Mouse (Mus musculus) neural tube, embryonic 12.5 days (tissue): Measurements from ENCODE around the gene Dclk2. TPM values are rescaled to one million over a fixed set of nuclear protein-coding genes. Genes with fewer than 3 reads are reported as not detected.

Experiments
- ATAC-seq: fragments of 200-750 bp; cut with Nextera tagmentation; 2 replicates; pipeline ENCODE4 v1.8.0; 2017; ENCODE audit warnings: low read depth, mild to moderate bottlenecking, moderate TSS enrichment, moderate library complexity; ENCODE audit not compliant: low FRiP score
- H3K27ac ChIP-seq: fragments of 300-500 bp; sonication (generic); 2 replicates; pipeline ENCODE4 v1.5.1; 2016
- H3K27me3 ChIP-seq: fragments of 300-500 bp; sonication (generic); replicated peaks from 2 replicates; pipeline ENCODE4 v1.6.1; 2016; ENCODE audit warnings: mild to moderate bottlenecking
- H3K36me3 ChIP-seq: fragments of 300-500 bp; sonication (generic); 2 replicates; pipeline ENCODE4 v1.6.1; 2016; ENCODE audit warnings: mild to moderate bottlenecking
- H3K4me1 ChIP-seq: fragments of 300-500 bp; sonication (generic); 2 replicates; pipeline ENCODE4 v1.6.1; 2016
- H3K4me2 ChIP-seq: fragments of 300-500 bp; sonication (generic); replicated peaks from 2 replicates; pipeline ENCODE4 v1.6.1; 2016; ENCODE audit warnings: mild to moderate bottlenecking
- H3K4me3 ChIP-seq: fragments of 300-500 bp; sonication (generic); 2 replicates; pipeline ENCODE4 v1.5.1; 2016
- H3K9ac ChIP-seq: fragments of 300-500 bp; sonication (generic); 2 replicates; pipeline ENCODE4 v1.6.1; 2016; ENCODE audit warnings: mild to moderate bottlenecking
- H3K9me3 ChIP-seq: fragments of 300-500 bp; sonication (generic); 2 replicates; pipeline ENCODE4 v1.6.1; 2016; ENCODE audit warnings: mild to moderate bottlenecking
- WGBS: fragments of 180-500 bp; shearing (Covaris S2); methylation state at CpG from one replicate; pipeline ENCODE4 v1.1.7; 2016; 5-methylcytosine and 5-hydroxymethylcytosine counted together
- polyA plus RNA-seq: library from polyadenylated mRNA; unstranded; fragments of >200 nt; fragmentation: Nextera tagmentation; extraction: Ambion mirVana; gene quantifications from 2 replicates; pipeline ENCODE4 v1.2.1, GENCODE M21; 2016

Gene Dclk2
- polyA plus RNA-seq, 1 experiment from 2014 or later, result 67.0 TPM

- Histone ChIP-seq H3K36me3 (peaks cover 18% of the 10 kb centered on the region), H3K27me3 (no peaks in the 10 kb centered on the region), H3K27ac (no peak overlapping the region), H3K4me3 (no peak overlapping the region), H3K9ac (no peak overlapping the region), H3K9me3 (no peaks in the 10 kb centered on the region), H3K4me2 (no peak overlapping the region), H3K4me1 (no peaks in the 10 kb centered on the region)
- ATAC-seq, result no peak
- 63% methylated on average over 2 of the region's 2 CpGs for WGBS
Measured at GRCm38 (mm10) chr3:86809646-86810045, 111.0 kb downstream of the Dclk2 start.

- H3K27ac ChIP-seq, result no peak overlapping the region
Measured at GRCm38 (mm10) chr3:86809199-86809598, 111.5 kb downstream of the Dclk2 start.

GRCm38 (mm10) chr3:86807750-86808467, 112.7 kb downstream of the Dclk2 start:
- no peak for ATAC-seq
- no peak overlapping the region for H3K27ac ChIP-seq
- H3K36me3 ChIP-seq, result peaks cover 22% of the 10 kb centered on the region
- no peak overlapping the region for H3K4me3 ChIP-seq
- 81% methylated on average over 14 of the region's 14 CpGs for WGBS
- no peaks in the 10 kb centered on the region for H3K4me1 ChIP-seq
- H3K4me2 ChIP-seq, result no peak overlapping the region
- no peaks in the 10 kb centered on the region for H3K27me3 ChIP-seq
- no peak overlapping the region for H3K9ac ChIP-seq
- H3K9me3 ChIP-seq, result no peaks in the 10 kb centered on the region

More at GRCm38 (mm10) chr3:86809199-86809598, 111.5 kb downstream of the Dclk2 start:
- 85% methylated on average over 9 of the region's 9 CpGs for WGBS
- Histone ChIP-seq H3K27me3 (no peaks in the 10 kb centered on the region), H3K9me3 (no peaks in the 10 kb centered on the region), H3K4me3 (no peak overlapping the region), H3K36me3 (peaks cover 21% of the 10 kb centered on the region), H3K9ac (no peak overlapping the region), H3K4me1 (no peaks in the 10 kb centered on the region), H3K4me2 (no peak overlapping the region)
- ATAC-seq, result no peak

- no peak overlapping the region for H3K27ac ChIP-seq
- H3K4me1 ChIP-seq, result peaks cover 3% of the 10 kb centered on the region; the same call in 1 of the 2 replicates
- H3K36me3 ChIP-seq, result peaks cover 22% of the 10 kb centered on the region
Measured at GRCm38 (mm10) chr3:86806834-86807233, 113.8 kb downstream of the Dclk2 start.

GRCm38 (mm10) chr3:86804265-86804664, 116.4 kb downstream of the Dclk2 start:
- H3K4me1 ChIP-seq, result peaks cover 6% of the 10 kb centered on the region; the same call in 1 of the 2 replicates
- H3K4me2 ChIP-seq, result no peak overlapping the region
- WGBS, result 94% methylated on average over 9 of the region's 9 CpGs
- H3K4me3 ChIP-seq, result no peak overlapping the region
- no peak for ATAC-seq
- H3K27me3 ChIP-seq, result no peaks in the 10 kb centered on the region
- no peak overlapping the region for H3K27ac ChIP-seq
- peaks cover 25% of the 10 kb centered on the region for H3K36me3 ChIP-seq
- H3K9me3 ChIP-seq, result no peaks in the 10 kb centered on the region
- H3K9ac ChIP-seq, result no peak overlapping the region

More at GRCm38 (mm10) chr3:86806834-86807233, 113.8 kb downstream of the Dclk2 start:
- 95% methylated on average over 9 of the region's 9 CpGs for WGBS
- Histone ChIP-seq H3K9me3 (no peaks in the 10 kb centered on the region), H3K4me2 (no peak overlapping the region), H3K4me3 (no peak overlapping the region), H3K9ac (no peak overlapping the region), H3K27me3 (no peaks in the 10 kb centered on the region)
- no peak for ATAC-seq

GRCm38 (mm10) chr3:86802825-86803224, 117.8 kb downstream of the Dclk2 start:
- Histone ChIP-seq H3K9me3 (no peaks in the 10 kb centered on the region), H3K27me3 (no peaks in the 10 kb centered on the region), H3K4me1 (peaks cover 6% of the 10 kb centered on the region; the same call in 1 of the 2 replicates), H3K4me2 (no peak overlapping the region), H3K36me3 (peaks cover 33% of the 10 kb centered on the region), H3K27ac (peak overlapping the region; percentile 2; the same call in 1 of the 2 replicates), H3K4me3 (no peak overlapping the region), H3K9ac (no peak overlapping the region)
- WGBS, result 46% methylated on average over 8 of the region's 8 CpGs
- no peak for ATAC-seq

- H3K27ac ChIP-seq, result no peak overlapping the region
- no peak overlapping the region for H3K4me2 ChIP-seq
- H3K27me3 ChIP-seq, result no peaks in the 10 kb centered on the region
- ATAC-seq, result no peak
- WGBS, result 87% methylated on average over 8 of the region's 8 CpGs
- no peaks in the 10 kb centered on the region for H3K9me3 ChIP-seq
- H3K4me1 ChIP-seq, result peaks cover 6% of the 10 kb centered on the region; the same call in 1 of the 2 replicates
- no peak overlapping the region for H3K9ac ChIP-seq
- peaks cover 34% of the 10 kb centered on the region for H3K36me3 ChIP-seq
- no peak overlapping the region for H3K4me3 ChIP-seq
Measured at GRCm38 (mm10) chr3:86800841-86801240, 119.8 kb downstream of the Dclk2 start.

GRCm38 (mm10) chr3:86799041-86799440, 121.6 kb downstream of the Dclk2 start:
- Histone ChIP-seq H3K4me2 (no peak overlapping the region), H3K27ac (no peak overlapping the region), H3K27me3 (no peaks in the 10 kb centered on the region), H3K4me1 (peaks cover 6% of the 10 kb centered on the region; the same call in 1 of the 2 replicates), H3K9ac (no peak overlapping the region), H3K4me3 (no peak overlapping the region), H3K36me3 (peaks cover 24% of the 10 kb centered on the region; the same call in 1 of the 2 replicates), H3K9me3 (no peaks in the 10 kb centered on the region)
- WGBS, result 92% methylated on average over 9 of the region's 9 CpGs
- no peak for ATAC-seq

GRCm38 (mm10) chr3:86797871-86798460, 122.7 kb downstream of the Dclk2 start:
- Histone ChIP-seq H3K4me2 (no peak overlapping the region), H3K27ac (no peak overlapping the region), H3K9ac (no peak overlapping the region), H3K4me1 (peaks cover 6% of the 10 kb centered on the region; the same call in 1 of the 2 replicates), H3K27me3 (no peaks in the 10 kb centered on the region), H3K9me3 (no peaks in the 10 kb centered on the region), H3K4me3 (no peak overlapping the region), H3K36me3 (peaks cover 25% of the 10 kb centered on the region; the same call in 1 of the 2 replicates)
- no peak for ATAC-seq
- WGBS, result 84% methylated on average over 13 of the region's 13 CpGs

- no peaks in the 10 kb centered on the region for H3K9me3 ChIP-seq
- no peak overlapping the region for H3K27ac ChIP-seq
- peaks cover 2% of the 10 kb centered on the region; the same call in 1 of the 2 replicates for H3K4me1 ChIP-seq
- no peak overlapping the region for H3K4me3 ChIP-seq
- WGBS, result 44% methylated on average over 6 of the region's 6 CpGs
- H3K4me2 ChIP-seq, result no peak overlapping the region
- ATAC-seq, result no peak
- peaks cover 34% of the 10 kb centered on the region for H3K36me3 ChIP-seq
- no peak overlapping the region for H3K9ac ChIP-seq
- no peaks in the 10 kb centered on the region for H3K27me3 ChIP-seq
Measured at GRCm38 (mm10) chr3:86796716-86797115, 123.9 kb downstream of the Dclk2 start.

- no peaks in the 10 kb centered on the region for H3K4me1 ChIP-seq
Measured at GRCm38 (mm10) chr3:86793720-86794191, 126.9 kb downstream of the Dclk2 start.

GRCm38 (mm10) chr3:86793264-86793663, 127.4 kb downstream of the Dclk2 start:
- no peak for ATAC-seq
- Histone ChIP-seq H3K9ac (no peak overlapping the region), H3K27ac (no peak overlapping the region), H3K4me3 (no peak overlapping the region), H3K4me1 (no peaks in the 10 kb centered on the region), H3K4me2 (no peak overlapping the region), H3K9me3 (no peaks in the 10 kb centered on the region), H3K27me3 (no peaks in the 10 kb centered on the region), H3K36me3 (peaks cover 38% of the 10 kb centered on the region)
- WGBS, result 81% methylated on average over 4 of the region's 4 CpGs

More at GRCm38 (mm10) chr3:86793720-86794191, 126.9 kb downstream of the Dclk2 start:
- Histone ChIP-seq H3K4me3 (no peak overlapping the region), H3K36me3 (peaks cover 36% of the 10 kb centered on the region), H3K9me3 (no peaks in the 10 kb centered on the region), H3K27ac (no peak overlapping the region), H3K4me2 (no peak overlapping the region), H3K27me3 (no peaks in the 10 kb centered on the region), H3K9ac (no peak overlapping the region)
- no peak for ATAC-seq
- WGBS, result 76% methylated on average over 1 of the region's 1 CpGs
